26 mouse cellular contexts compared by ENCODE assay signal in the genomic region with DNA sequence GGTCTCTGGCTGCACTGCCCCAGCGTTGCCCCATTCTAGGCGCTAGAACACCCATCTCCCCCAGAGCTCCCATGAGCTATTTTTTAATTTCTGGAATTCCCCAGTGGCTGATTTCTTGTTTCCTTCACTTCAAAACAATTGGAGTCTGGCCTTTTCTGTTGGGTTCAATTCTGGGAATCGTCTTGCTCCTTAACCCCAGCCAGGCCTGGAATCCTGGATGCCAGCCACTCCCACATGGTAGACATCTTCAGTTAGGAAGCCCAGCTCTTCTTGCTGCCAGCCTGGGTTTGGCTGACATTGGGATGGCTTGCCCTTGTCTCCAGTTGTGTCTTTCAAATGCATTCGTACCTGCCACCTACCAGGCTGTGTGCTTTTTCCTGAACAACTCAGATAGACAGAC. TPM values are rescaled to one million over a fixed set of nuclear protein-coding genes. Genes with fewer than 3 reads are reported as not detected.
DNase-seq lines count a peak whose midpoint lies in the region; ATAC-seq lines count a peak whose summit lies in the region.
"Had no signal": no experiment of that assay in that cellular context is flagged by ENCODE, and none has a peak within 500 bp of the region (broad histone marks: within the 10 kb centered on the region; RNA-seq: fewer than 3 reads in every experiment).

No protein-coding gene starts in this region.

- intact Hi-C loops in gastrocnemius, postnatal 14 days (cut with DNase I; ENCODE audit: low total_unique reads) = no loop called here

- H3K4me3 ChIP-seq in kidney, embryonic 14.5 days (ENCODE audit: low read length) = no peak overlapping the region
- H3K4me3 ChIP-seq: forebrain, embryonic 13.5 days; heart, embryonic 10.5 days; heart, embryonic 15.5 days; hindbrain, embryonic 12.5 days; limb, embryonic 10.5 days; limb, embryonic 15.5 days; midbrain, embryonic 10.5 days; midbrain, embryonic 15.5 days had no signal

- H3K9me3 ChIP-seq in kidney, embryonic 14.5 days (ENCODE audit: control insufficient read depth, low read length) = no peaks in the 10 kb centered on the region
- H3K9me3 ChIP-seq: forebrain, embryonic 13.5 days; heart, embryonic 10.5 days; heart, embryonic 15.5 days; hindbrain, embryonic 12.5 days; limb, embryonic 10.5 days; limb, embryonic 15.5 days; midbrain, embryonic 10.5 days; midbrain, embryonic 15.5 days had no signal

- H3K4me2 ChIP-seq in kidney, embryonic 14.5 days (replicated peaks; ENCODE audit: low read depth, low read length) = no peak overlapping the region
- H3K4me2 ChIP-seq: forebrain, embryonic 13.5 days; heart, embryonic 15.5 days; hindbrain, embryonic 12.5 days; limb, embryonic 15.5 days; midbrain, embryonic 15.5 days had no signal

- H3K27me3 ChIP-seq in kidney, embryonic 14.5 days (ENCODE audit: control insufficient read depth, insufficient read depth, low read length) = no peaks in the 10 kb centered on the region
- H3K27me3 ChIP-seq: forebrain, embryonic 13.5 days; heart, embryonic 15.5 days; hindbrain, embryonic 12.5 days; limb, embryonic 15.5 days; midbrain, embryonic 15.5 days had no signal

- H3K27ac ChIP-seq in kidney, embryonic 14.5 days (ENCODE audit: low read depth, low read length) = peak overlapping the region; percentile 17; the same call in 1 of the 2 replicates
- H3K27ac ChIP-seq: forebrain, embryonic 13.5 days; heart, embryonic 10.5 days; heart, embryonic 15.5 days; hindbrain, embryonic 12.5 days; hindbrain, postnatal 0 days; limb, embryonic 10.5 days; limb, embryonic 15.5 days; liver, embryonic 14.5 days; midbrain, embryonic 10.5 days; midbrain, embryonic 15.5 days; stomach, postnatal 0 days had no signal

- H3K36me3 ChIP-seq in kidney, embryonic 14.5 days (ENCODE audit: control insufficient read depth, insufficient read depth, low read length) = no peaks in the 10 kb centered on the region
- H3K36me3 ChIP-seq: heart, embryonic 10.5 days; heart, embryonic 15.5 days; hindbrain, embryonic 12.5 days; limb, embryonic 10.5 days; limb, embryonic 15.5 days; midbrain, embryonic 10.5 days; midbrain, embryonic 15.5 days had no signal

- peak; percentile 21 for DNase-seq in gastrocnemius, postnatal 10 days
- DNase-seq in gastrocnemius, postnatal 14 days = no peak
- DNase-seq in kidney, postnatal 14 days = no peak
- peak; percentile 24 for DNase-seq in lung, postnatal 14 days
- DNase-seq in lung, postnatal 36 days = no peak
- DNase-seq in neural tube, embryonic 10.5 days (ENCODE audit: extremely low spot score, low spot score) = no peak
- DNase-seq: adrenal gland, postnatal 10 days; B cell, adult 2 months; cerebellum, adult 9-10 months; layer of hippocampus, adult 9-11 months; right cerebral cortex, postnatal 4 days; thymus, adult 18-20 months; thymus, postnatal 25 days had no signal

- no peak for ATAC-seq in kidney, embryonic 14.5 days (ENCODE audit: low FRiP score, low TSS enrichment)
- ATAC-seq: forebrain, embryonic 13.5 days; hindbrain, postnatal 0 days; intestine, embryonic 16.5 days; midbrain, embryonic 15.5 days had no signal

- H3K9ac ChIP-seq in kidney, embryonic 14.5 days (ENCODE audit: low read depth, low read length) = no peak overlapping the region
- H3K9ac ChIP-seq: forebrain, embryonic 13.5 days; heart, embryonic 15.5 days; hindbrain, embryonic 12.5 days; limb, embryonic 15.5 days; liver, embryonic 14.5 days; midbrain, embryonic 15.5 days had no signal

- WGBS in kidney, embryonic 14.5 days = 80% methylated on average over 4 of the region's 4 CpGs

- no peaks in the 10 kb centered on the region for H3K4me1 ChIP-seq in kidney, embryonic 14.5 days (ENCODE audit: control insufficient read depth, insufficient read depth, low read length)
- H3K4me1 ChIP-seq: forebrain, embryonic 13.5 days; heart, embryonic 10.5 days; heart, embryonic 15.5 days; hindbrain, embryonic 12.5 days; limb, embryonic 10.5 days; midbrain, embryonic 10.5 days; midbrain, embryonic 15.5 days had no signal

RNA-seq across cellular contexts. Expression of a gene that starts 20.7 kb away (rescaled TPM):
- 100 to 1,000 TPM; 330 to 348 TPM for total RNA-seq in gastrocnemius, postnatal 10 days (2021)
- 100 to 1,000 TPM; 319 to 321 TPM for total RNA-seq in gastrocnemius, postnatal 14 days (2021)
- polyA plus RNA-seq in kidney, embryonic 14.5 days (2014; fragmentation: Nextera tagmentation; extraction: Ambion mirVana) = 250 and 252 TPM in 2 replicates

Comparison
In these comparisons a context has a peak if more than half of its experiments do, and no peak if none do; other contexts are left out.
1. DNase-seq: peak in gastrocnemius, postnatal 10 days (single experiment) and lung, postnatal 14 days (single experiment); none in gastrocnemius, postnatal 14 days (single experiment), kidney, postnatal 14 days (single experiment), lung, postnatal 36 days (single experiment) and neural tube, embryonic 10.5 days (single experiment).